Mouse (Mus musculus) adipose tissue, adult 10 weeks (tissue): ENCODE results near the gene Fxyd6. TPM values are rescaled to one million over a fixed set of nuclear protein-coding genes. Genes with fewer than 3 reads are reported as not detected.

ENCODE experiments used
- polyA plus RNA-seq: library from polyadenylated mRNA; stranded (reverse); fragments of 350-450 nt; fragmentation: Illumina TruSeq; extraction: RNeasy Lipid Tissue Mini Kit (QIAGEN cat#74804); gene quantifications from one replicate; pipeline ENCODE4 v1.2.3, GENCODE M21; 2014; ENCODE audit warnings: low read depth, low replicate concordance

The Fxyd6 gene
- 36.6 TPM for polyA plus RNA-seq

DNA sequence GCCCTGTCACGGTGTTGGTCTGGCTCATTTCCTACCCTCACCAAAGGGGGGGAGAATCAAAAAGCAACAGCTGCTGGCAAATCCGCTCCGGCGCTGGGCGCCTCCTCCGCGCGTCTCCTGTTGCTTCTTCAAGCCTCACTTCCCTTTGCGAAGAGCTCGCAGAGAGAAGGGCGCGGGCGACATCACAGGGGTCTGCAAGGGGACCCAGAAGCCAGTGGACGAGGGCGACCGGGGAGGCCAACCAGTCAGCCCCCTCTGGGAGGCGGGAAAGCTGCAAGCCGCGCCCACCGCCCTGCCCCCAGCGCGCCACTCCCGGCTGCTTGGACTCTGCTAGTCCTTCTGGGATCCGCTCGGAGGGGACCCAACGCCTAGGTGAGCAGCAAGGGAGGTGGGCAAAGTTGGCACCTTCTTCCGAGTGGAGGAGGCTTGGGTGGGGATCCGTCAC lies at the start of gene Fxyd6:
TSS of gene Fxyd6 (plus strand) at position 69 of the 445 bp plus-strand sequence.

DNA sequence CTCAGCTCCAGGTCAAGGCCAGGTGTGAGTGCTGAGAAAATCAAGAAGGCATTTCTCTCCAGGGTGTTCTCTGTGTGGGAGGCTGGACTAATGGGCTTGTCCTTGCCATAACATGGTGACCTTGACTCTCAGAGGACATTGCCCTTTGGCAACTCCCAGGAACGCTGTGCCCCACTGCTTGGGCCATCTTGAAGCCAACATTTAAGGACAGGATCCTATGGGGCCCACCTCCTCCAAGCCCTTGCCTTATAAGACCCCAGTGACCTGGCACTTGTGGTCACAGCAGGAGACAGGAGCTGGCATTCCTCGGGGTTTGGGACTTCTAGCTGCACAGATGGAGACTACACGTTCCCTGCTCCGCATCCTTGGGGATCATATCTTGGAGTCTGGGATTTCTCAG lies 29.4 kb downstream of the Fxyd6 start, which contains the start of gene Fxyd2:
TSS of gene Fxyd2 (plus strand) at position 236 of the 400 bp plus-strand sequence.

DNA sequence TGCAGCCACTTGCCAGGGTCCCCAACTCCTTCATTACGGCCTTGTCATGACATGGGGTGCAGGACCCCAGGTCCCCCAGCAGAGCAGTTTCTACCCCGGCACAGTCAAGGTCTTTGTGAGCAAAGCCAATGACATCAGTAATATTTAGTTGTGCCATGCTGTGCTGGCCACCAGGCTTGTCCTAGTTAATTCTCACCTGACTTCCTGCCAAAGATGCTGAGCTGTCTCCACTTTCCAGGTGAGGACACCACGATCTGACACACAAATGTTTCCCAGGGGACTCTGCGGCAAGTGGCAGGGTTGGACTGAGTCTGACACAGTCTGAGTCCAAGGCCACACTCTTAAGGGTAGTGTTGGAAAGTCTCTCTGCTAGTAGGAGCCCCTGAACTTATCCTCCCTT lies 56.5 kb downstream of the Fxyd6 start, which contains the start of gene Dscaml1:
TSS of gene Dscaml1 (plus strand) at position 173 of the 400 bp plus-strand sequence.

Other genes starting within 250 kb of the Fxyd6 start
- 0.82 TPM for gene Scn4b, start 231.8 kb upstream of the Fxyd6 start, polyA plus RNA-seq
- gene BC049352, start 188.2 kb upstream of the Fxyd6 start, polyA plus RNA-seq: not detected
- gene Tmprss4, start 166.1 kb upstream of the Fxyd6 start, polyA plus RNA-seq: 0.67 TPM
- 8.3 TPM for gene Il10ra, start 101.0 kb upstream of the Fxyd6 start, polyA plus RNA-seq
- 1.2 TPM for gene Tmprss13, start 51.1 kb upstream of the Fxyd6 start, polyA plus RNA-seq
- gene Fxyd2, start 29.5 kb downstream of the Fxyd6 start, polyA plus RNA-seq: 22.1 TPM
- 1.6 TPM for gene Dscaml1, start 56.4 kb downstream of the Fxyd6 start, polyA plus RNA-seq